Mouse (Mus musculus) kidney, embryonic 15.5 days (tissue): ENCODE data around the gene Gm5089. TPM values are rescaled to one million over a fixed set of nuclear protein-coding genes. Genes with fewer than 3 reads are reported as not detected.
A peak's percentile ranks its signal among the peaks of the same experiment; 100 is the strongest.

Experiments
- ATAC-seq: fragments of 200-750 bp; cut with Nextera tagmentation; replicated peaks from 2 replicates; pipeline ENCODE4 v1.8.0; 2017; ENCODE audit warnings: moderate TSS enrichment; ENCODE audit not compliant: low FRiP score
- H3K27ac ChIP-seq: fragments of 300-500 bp; sonication (generic); 2 replicates; pipeline ENCODE4 v1.5.1; 2015; ENCODE audit warnings: mild to moderate bottlenecking, inconsistent platforms
- H3K27me3 ChIP-seq: fragments of 300-500 bp; sonication (generic); 2 replicates; pipeline ENCODE4 v1.6.1; 2015; ENCODE audit warnings: inconsistent platforms
- H3K36me3 ChIP-seq: fragments of 300-500 bp; sonication (generic); 2 replicates; pipeline ENCODE4 v1.6.1; 2015; ENCODE audit warnings: inconsistent platforms
- H3K4me1 ChIP-seq: fragments of 300-500 bp; sonication (generic); 2 replicates; pipeline ENCODE4 v1.6.1; 2015; ENCODE audit warnings: inconsistent platforms
- H3K4me2 ChIP-seq: fragments of 300-500 bp; sonication (generic); 2 replicates; pipeline ENCODE4 v1.6.1; 2015; ENCODE audit warnings: moderate library complexity, mild to moderate bottlenecking, inconsistent platforms
- H3K4me3 ChIP-seq: fragments of 300-500 bp; sonication (generic); replicated peaks from 2 replicates; pipeline ENCODE4 v1.5.1; 2015; ENCODE audit warnings: mild to moderate bottlenecking, inconsistent platforms
- H3K9ac ChIP-seq: fragments of 300-500 bp; sonication (generic); 2 replicates; pipeline ENCODE4 v1.6.1; 2015; ENCODE audit warnings: mild to moderate bottlenecking, inconsistent platforms
- H3K9me3 ChIP-seq: fragments of 300-500 bp; sonication (generic); replicated peaks from 2 replicates; pipeline ENCODE4 v1.6.1; 2016; ENCODE audit warnings: inconsistent platforms
- WGBS: fragments of 180-500 bp; shearing (Covaris S2); methylation state at CpG from one replicate; pipeline ENCODE4 v1.1.7; 2015; ENCODE audit warnings: mixed read lengths; 5-methylcytosine and 5-hydroxymethylcytosine counted together
- polyA plus RNA-seq: library from polyadenylated mRNA; unstranded; fragments of >200 nt; fragmentation: Nextera tagmentation; extraction: Ambion mirVana; gene quantifications from 2 replicates; pipeline ENCODE4 v1.2.1, GENCODE M21; 2015

Gene Gm5089
- polyA plus RNA-seq, 1 experiment from 2014 or later: 0.10 TPM

- 77% methylated on average over 4 of the region's 4 CpGs for WGBS
- no peak overlapping the region for H3K4me2 ChIP-seq
- no peaks in the 10 kb centered on the region for H3K9me3 ChIP-seq
- no peak overlapping the region for H3K27ac ChIP-seq
- H3K4me1 ChIP-seq: peaks cover 17% of the 10 kb centered on the region
- peaks cover 86% of the 10 kb centered on the region for H3K27me3 ChIP-seq
- ATAC-seq: no peak
- H3K36me3 ChIP-seq: no peaks in the 10 kb centered on the region
- H3K4me3 ChIP-seq: no peak overlapping the region
- no peak overlapping the region for H3K9ac ChIP-seq
Measured at GRCm38 (mm10) chr14:122455562-122455958, 4.6 kb upstream of the Gm5089 start.

GRCm38 (mm10) chr14:122454901-122455561 lies 4.1 kb upstream of the Gm5089 start:
- no peak overlapping the region for H3K27ac ChIP-seq
- H3K4me3 ChIP-seq: no peak overlapping the region
- no peak overlapping the region for H3K9ac ChIP-seq
- H3K4me2 ChIP-seq: no peak overlapping the region
- H3K4me1 ChIP-seq: peaks cover 22% of the 10 kb centered on the region
- WGBS: 72% methylated on average over 10 of the region's 10 CpGs
- H3K36me3 ChIP-seq: no peaks in the 10 kb centered on the region
- no peaks in the 10 kb centered on the region for H3K9me3 ChIP-seq
- peaks cover 86% of the 10 kb centered on the region for H3K27me3 ChIP-seq
- ATAC-seq: no peak

- no peak for ATAC-seq
- 11% methylated on average over 12 of the region's 12 CpGs for WGBS
Measured at GRCm38 (mm10) chr14:122453996-122454738, 3.3 kb upstream of the Gm5089 start.

GRCm38 (mm10) chr14:122453388-122453995 lies 2.6 kb upstream of the Gm5089 start:
- H3K9ac ChIP-seq: no peak overlapping the region
- H3K27me3 ChIP-seq: peaks cover 86% of the 10 kb centered on the region
- no peaks in the 10 kb centered on the region for H3K36me3 ChIP-seq
- H3K4me3 ChIP-seq: peak overlapping the region; percentile 30
- no peak overlapping the region for H3K27ac ChIP-seq
- peaks cover 26% of the 10 kb centered on the region for H3K4me1 ChIP-seq
- peak overlapping the region; percentile 55 for H3K4me2 ChIP-seq
- WGBS: 3% methylated on average over 32 of the region's 32 CpGs
- H3K9me3 ChIP-seq: no peaks in the 10 kb centered on the region
- peak; percentile 55 for ATAC-seq

More at GRCm38 (mm10) chr14:122453996-122454738, 3.3 kb upstream of the Gm5089 start:
- H3K9me3 ChIP-seq: no peaks in the 10 kb centered on the region
- peaks cover 26% of the 10 kb centered on the region for H3K4me1 ChIP-seq
- no peak overlapping the region for H3K9ac ChIP-seq
- H3K27ac ChIP-seq: no peak overlapping the region
- H3K36me3 ChIP-seq: no peaks in the 10 kb centered on the region
- peaks cover 86% of the 10 kb centered on the region for H3K27me3 ChIP-seq
- peak overlapping the region; percentile 55 for H3K4me2 ChIP-seq
- peak overlapping the region; percentile 30 for H3K4me3 ChIP-seq

- Histone ChIP-seq H3K4me1 (peaks cover 26% of the 10 kb centered on the region), H3K9ac (no peak overlapping the region)
Measured at GRCm38 (mm10) chr14:122452701-122453387, 1.9 kb upstream of the Gm5089 start.

GRCm38 (mm10) chr14:122451551-122452145 lies 733 bp upstream of the Gm5089 start:
- H3K4me1 ChIP-seq: peaks cover 26% of the 10 kb centered on the region
- H3K4me2 ChIP-seq: no peak overlapping the region
- ATAC-seq: no peak
- no peaks in the 10 kb centered on the region for H3K36me3 ChIP-seq
- peaks cover 98% of the 10 kb centered on the region for H3K27me3 ChIP-seq
- H3K27ac ChIP-seq: no peak overlapping the region
- 67% methylated on average over 5 of the region's 5 CpGs for WGBS
- no peak overlapping the region for H3K9ac ChIP-seq
- no peak overlapping the region for H3K4me3 ChIP-seq
- no peaks in the 10 kb centered on the region for H3K9me3 ChIP-seq

More at GRCm38 (mm10) chr14:122452701-122453387, 1.9 kb upstream of the Gm5089 start:
- Histone ChIP-seq H3K27ac (no peak overlapping the region), H3K36me3 (no peaks in the 10 kb centered on the region), H3K4me2 (peak overlapping the region; percentile 55), H3K4me3 (peak overlapping the region; percentile 30; the same call in 1 of the 2 replicates), H3K27me3 (peaks cover 88% of the 10 kb centered on the region), H3K9me3 (no peaks in the 10 kb centered on the region)
- WGBS: 32% methylated on average over 13 of the region's 13 CpGs
- ATAC-seq: no peak

- 0 out of 2 replicates have a peak, but pooled peaks have one; percentile 19 for ATAC-seq
- peak overlapping the region; percentile 41 for H3K4me3 ChIP-seq
Measured at GRCm38 (mm10) chr14:122449601-122450495, 1.1 kb downstream of the Gm5089 start.

GRCm38 (mm10) chr14:122436850-122437249 lies 14.1 kb downstream of the Gm5089 start:
- Histone ChIP-seq H3K36me3 (no peaks in the 10 kb centered on the region), H3K4me3 (no peak overlapping the region), H3K9ac (no peak overlapping the region), H3K4me1 (no peaks in the 10 kb centered on the region), H3K9me3 (no peaks in the 10 kb centered on the region), H3K4me2 (no peak overlapping the region), H3K27me3 (no peaks in the 10 kb centered on the region), H3K27ac (no peak overlapping the region)
- no peak for ATAC-seq
- 54% methylated on average over 10 of the region's 10 CpGs for WGBS

More at GRCm38 (mm10) chr14:122449601-122450495, 1.1 kb downstream of the Gm5089 start:
- H3K36me3 ChIP-seq: no peaks in the 10 kb centered on the region
- H3K9ac ChIP-seq: no peak overlapping the region
- peak overlapping the region; percentile 72 for H3K4me2 ChIP-seq
- peaks cover 26% of the 10 kb centered on the region for H3K4me1 ChIP-seq
- peaks cover 89% of the 10 kb centered on the region for H3K27me3 ChIP-seq
- H3K27ac ChIP-seq: no peak overlapping the region
- H3K9me3 ChIP-seq: no peaks in the 10 kb centered on the region
- WGBS: 4% methylated on average over 29 of the region's 29 CpGs

- WGBS: 81% methylated on average over 10 of the region's 10 CpGs
- ATAC-seq: no peak
- Histone ChIP-seq H3K27ac (no peak overlapping the region), H3K36me3 (no peaks in the 10 kb centered on the region), H3K9ac (no peak overlapping the region), H3K4me3 (no peak overlapping the region), H3K4me2 (no peak overlapping the region), H3K9me3 (no peaks in the 10 kb centered on the region), H3K27me3 (no peaks in the 10 kb centered on the region), H3K4me1 (no peaks in the 10 kb centered on the region)
Measured at GRCm38 (mm10) chr14:122434039-122434438, 16.9 kb downstream of the Gm5089 start.

- no peaks in the 10 kb centered on the region for H3K9me3 ChIP-seq
- 65% methylated on average over 3 of the region's 3 CpGs for WGBS
- no peak overlapping the region for H3K27ac ChIP-seq
- no peaks in the 10 kb centered on the region for H3K4me1 ChIP-seq
- no peak overlapping the region for H3K4me3 ChIP-seq
- H3K4me2 ChIP-seq: no peak overlapping the region
- no peaks in the 10 kb centered on the region for H3K27me3 ChIP-seq
- H3K36me3 ChIP-seq: no peaks in the 10 kb centered on the region
- no peak overlapping the region for H3K9ac ChIP-seq
- no peak for ATAC-seq
Measured at GRCm38 (mm10) chr14:122432558-122432957, 18.4 kb downstream of the Gm5089 start.

GRCm38 (mm10) chr14:122427654-122428053 lies 23.3 kb downstream of the Gm5089 start:
- peaks cover 8% of the 10 kb centered on the region for H3K4me1 ChIP-seq
- no peak overlapping the region for H3K27ac ChIP-seq
- 0 out of 2 replicates have a peak, but pooled peaks cover 4% of the 10 kb centered on the region for H3K27me3 ChIP-seq
- no peaks in the 10 kb centered on the region for H3K9me3 ChIP-seq
- no peak overlapping the region for H3K9ac ChIP-seq
- no peaks in the 10 kb centered on the region for H3K36me3 ChIP-seq
- no peak overlapping the region for H3K4me3 ChIP-seq
- ATAC-seq: no peak
- 88% methylated on average over 3 of the region's 3 CpGs for WGBS
- H3K4me2 ChIP-seq: no peak overlapping the region
